Mouse (Mus musculus) liver, postnatal 0 days (tissue): ENCODE results near the gene Fbxo33.

Source experiments
- CTCF ChIP-seq: sonication (generic); IDR thresholded peaks from 2 replicates; pipeline ENCODE4 v1.5.1; 2016; ENCODE audit warnings: antibody characterized with exemption, low read depth
- EP300 ChIP-seq: IDR thresholded peaks from 2 replicates; pipeline ENCODE4 v1.6.1; 2016; ENCODE audit warnings: antibody characterized with exemption, low read depth, mild to moderate bottlenecking

GRCm38 (mm10) chr12:59216676-59217266 lies 2.8 kb downstream of the Fbxo33 start:
- no peak for TF ChIP-seq CTCF
- no peak for TF ChIP-seq EP300
